Mouse (Mus musculus): ENCODE data around the gene Swsap1. TPM values are rescaled to one million over a fixed set of nuclear protein-coding genes. Genes with fewer than 3 reads are reported as not detected.

The Swsap1 gene
- polyA plus RNA-seq, 1 experiment from 2014 or later, result 4.8 TPM

DNA sequence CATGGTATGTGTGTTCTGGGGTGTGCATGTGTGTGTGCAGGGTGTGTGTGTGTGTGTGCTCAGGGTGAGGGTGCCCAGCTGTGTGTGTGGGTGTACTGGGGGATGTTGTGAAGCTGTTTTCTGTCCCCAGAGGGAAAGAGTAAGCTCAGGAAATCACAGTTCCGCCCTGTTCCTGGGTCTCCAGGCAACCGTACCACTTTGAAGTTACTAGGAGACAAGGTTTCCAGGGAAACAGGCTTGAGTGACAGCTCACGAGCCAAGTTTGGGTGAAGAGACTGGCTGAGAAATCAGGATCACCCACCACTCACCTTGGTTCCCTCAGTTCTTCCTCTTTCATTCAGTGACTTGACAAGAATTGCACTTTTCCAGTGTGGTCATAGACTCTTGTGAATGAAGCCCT, 2.0 kb upstream of the Swsap1 start:
- no peak overlapping the region for H3K9ac ChIP-seq
- no peak overlapping the region for H3K4me2 ChIP-seq
- peaks cover 4% of the 10 kb centered on the region; the same call in 1 of the 2 replicates for H3K4me1 ChIP-seq (replicated peaks)
- no peak overlapping the region for H3K4me3 ChIP-seq
- no peaks in the 10 kb centered on the region for H3K9me3 ChIP-seq (replicated peaks)
- WGBS, result 13% methylated on average over 3 of the region's 3 CpGs
- no peak overlapping the region for H3K27ac ChIP-seq (ENCODE audit: poor library complexity, severe bottlenecking)
- peaks cover 14% of the 10 kb centered on the region for H3K27me3 ChIP-seq (replicated peaks)
- ATAC-seq (ENCODE audit: insufficient number of reproducible peaks, low FRiP score), result no peak
- peaks cover 10% of the 10 kb centered on the region; the same call in 1 of the 2 replicates for H3K36me3 ChIP-seq

GRCm38 (mm10) chr9:21954635-21955034, 920 bp upstream of the Swsap1 start:
- H3K36me3 ChIP-seq, result peaks cover 18% of the 10 kb centered on the region
- no peak overlapping the region for H3K4me3 ChIP-seq
- H3K9ac ChIP-seq, result no peak overlapping the region
- no peak overlapping the region for H3K27ac ChIP-seq (ENCODE audit: poor library complexity, severe bottlenecking)
- ATAC-seq (ENCODE audit: insufficient number of reproducible peaks, low FRiP score), result no peak
- H3K4me2 ChIP-seq, result no peak overlapping the region
- peaks cover 4% of the 10 kb centered on the region; the same call in 1 of the 2 replicates for H3K4me1 ChIP-seq (replicated peaks)
- no peaks in the 10 kb centered on the region for H3K9me3 ChIP-seq (replicated peaks)
- 75% methylated on average over 3 of the region's 3 CpGs for WGBS
- peaks cover 11% of the 10 kb centered on the region for H3K27me3 ChIP-seq (replicated peaks)

- peak overlapping the region; percentile 80 for H3K9ac ChIP-seq
- H3K4me1 ChIP-seq (replicated peaks), result peaks cover 4% of the 10 kb centered on the region; the same call in 1 of the 2 replicates
- peak overlapping the region; percentile 91; the same call in 1 of the 2 replicates for H3K27ac ChIP-seq (ENCODE audit: poor library complexity, severe bottlenecking)
- H3K9me3 ChIP-seq (replicated peaks), result no peaks in the 10 kb centered on the region
- peaks cover 18% of the 10 kb centered on the region for H3K36me3 ChIP-seq
- 2% methylated on average over 18 of the region's 18 CpGs for WGBS
- H3K4me2 ChIP-seq, result peak overlapping the region; percentile 77
- peaks cover 14% of the 10 kb centered on the region for H3K27me3 ChIP-seq (replicated peaks)
- peak; percentile 71 for ATAC-seq (ENCODE audit: insufficient number of reproducible peaks, low FRiP score)
- H3K4me3 ChIP-seq, result peak overlapping the region; percentile 82
Observed at GRCm38 (mm10) chr9:21955225-21955569, 358 bp upstream of the Swsap1 start.

DNA sequence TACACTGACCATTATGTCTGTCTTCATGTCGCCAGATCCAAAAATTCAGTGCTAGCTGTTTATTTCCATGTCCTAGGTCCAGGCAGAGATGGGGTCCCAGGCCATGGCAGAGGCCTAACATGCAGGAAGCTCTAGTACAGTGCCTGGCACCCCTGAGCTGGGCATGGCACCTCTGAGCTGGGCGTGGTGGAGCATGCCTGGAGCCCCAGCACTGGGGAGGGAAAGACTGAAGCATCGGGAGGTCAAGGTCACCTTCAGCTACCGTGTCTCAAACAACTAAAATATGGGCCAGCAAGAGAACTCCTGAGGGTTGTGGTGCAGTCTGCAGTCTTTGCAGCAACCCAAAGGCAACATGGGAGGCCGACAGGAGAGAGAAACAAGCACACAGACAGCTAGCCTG, 2.8 kb downstream of the Swsap1 start:
- H3K4me1 ChIP-seq (replicated peaks), result peaks cover 32% of the 10 kb centered on the region
- peaks cover 26% of the 10 kb centered on the region for H3K27me3 ChIP-seq (replicated peaks)
- no peak for ATAC-seq (ENCODE audit: insufficient number of reproducible peaks, low FRiP score)
- no peaks in the 10 kb centered on the region for H3K9me3 ChIP-seq (replicated peaks)
- H3K27ac ChIP-seq (ENCODE audit: poor library complexity, severe bottlenecking), result no peak overlapping the region
- no peak overlapping the region for H3K9ac ChIP-seq
- 68% methylated on average over 5 of the region's 5 CpGs for WGBS
- no peak overlapping the region for H3K4me2 ChIP-seq
- H3K4me3 ChIP-seq, result no peak overlapping the region
- peaks cover 18% of the 10 kb centered on the region for H3K36me3 ChIP-seq

- 87% methylated on average over 7 of the region's 7 CpGs for WGBS
- peaks cover 26% of the 10 kb centered on the region for H3K27me3 ChIP-seq (replicated peaks)
- no peak overlapping the region for H3K4me2 ChIP-seq
- no peak overlapping the region for H3K9ac ChIP-seq
- H3K36me3 ChIP-seq, result peaks cover 18% of the 10 kb centered on the region
- H3K9me3 ChIP-seq (replicated peaks), result no peaks in the 10 kb centered on the region
- H3K4me1 ChIP-seq (replicated peaks), result peaks cover 40% of the 10 kb centered on the region
- no peak for ATAC-seq (ENCODE audit: insufficient number of reproducible peaks, low FRiP score)
- H3K27ac ChIP-seq (ENCODE audit: poor library complexity, severe bottlenecking), result no peak overlapping the region
- H3K4me3 ChIP-seq, result no peak overlapping the region
Observed at GRCm38 (mm10) chr9:21959244-21959643, 3.7 kb downstream of the Swsap1 start.

GRCm38 (mm10) chr9:21960135-21960534, 4.6 kb downstream of the Swsap1 start:
- Histone ChIP-seq H3K4me1 (replicated peaks) (peaks cover 40% of the 10 kb centered on the region), H3K36me3 (peaks cover 18% of the 10 kb centered on the region), H3K9me3 (replicated peaks) (no peaks in the 10 kb centered on the region), H3K4me3 (peak overlapping the region; percentile 55; the same call in 1 of the 2 replicates), H3K27me3 (replicated peaks) (peaks cover 26% of the 10 kb centered on the region), H3K27ac (ENCODE audit: poor library complexity, severe bottlenecking) (no peak overlapping the region), H3K9ac (no peak overlapping the region), H3K4me2 (peak overlapping the region; percentile 92)
- 53% methylated on average over 9 of the region's 9 CpGs for WGBS
- no peak for ATAC-seq (ENCODE audit: insufficient number of reproducible peaks, low FRiP score)

DNA sequence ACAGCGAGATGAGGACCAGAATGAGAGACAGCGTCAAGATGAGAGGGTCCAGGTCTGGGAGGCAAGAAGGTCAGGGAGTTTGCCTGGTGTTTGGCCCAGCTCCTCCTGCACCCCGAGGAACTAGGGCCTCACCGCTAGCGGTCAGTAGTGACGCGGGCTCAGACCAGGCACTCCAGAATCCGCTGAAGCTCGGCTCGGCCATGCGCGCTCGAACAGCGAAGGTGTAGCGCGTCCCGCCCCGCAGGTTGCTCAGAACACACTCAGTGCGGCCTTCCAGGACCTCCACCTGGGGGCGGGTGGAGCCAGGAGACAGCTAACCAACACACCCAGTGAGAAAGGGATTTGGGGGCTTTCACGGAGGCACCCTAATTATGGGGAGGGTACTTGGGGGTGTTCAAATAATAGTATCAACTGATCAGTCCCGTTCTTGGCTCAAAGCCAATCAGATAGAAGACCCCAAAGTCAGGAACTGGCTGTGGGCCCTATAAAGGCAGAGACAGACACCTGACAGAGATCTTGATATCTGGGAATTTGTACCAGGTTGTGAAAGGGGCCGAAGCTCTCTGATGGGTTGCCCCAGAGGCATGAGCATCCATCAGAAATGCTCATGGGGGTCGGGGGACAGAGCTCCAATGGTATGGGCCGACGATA, 5.1 kb downstream of the Swsap1 start:
- Histone ChIP-seq H3K27me3 (replicated peaks) (peaks cover 26% of the 10 kb centered on the region), H3K9me3 (replicated peaks) (no peaks in the 10 kb centered on the region), H3K36me3 (peaks cover 18% of the 10 kb centered on the region), H3K27ac (ENCODE audit: poor library complexity, severe bottlenecking) (no peak overlapping the region), H3K9ac (no peak overlapping the region), H3K4me3 (peak overlapping the region; percentile 55), H3K4me2 (peak overlapping the region; percentile 92), H3K4me1 (replicated peaks) (peaks cover 40% of the 10 kb centered on the region)
- WGBS, result 19% methylated on average over 26 of the region's 26 CpGs
- ATAC-seq (ENCODE audit: insufficient number of reproducible peaks, low FRiP score), result no peak

- H3K9ac ChIP-seq, result peak overlapping the region; percentile 49
- H3K4me1 ChIP-seq (replicated peaks), result peaks cover 40% of the 10 kb centered on the region
- H3K36me3 ChIP-seq, result peaks cover 18% of the 10 kb centered on the region
- WGBS, result 3% methylated on average over 35 of the region's 35 CpGs
- H3K27me3 ChIP-seq (replicated peaks), result peaks cover 26% of the 10 kb centered on the region
- H3K9me3 ChIP-seq (replicated peaks), result no peaks in the 10 kb centered on the region
- H3K4me3 ChIP-seq, result peak overlapping the region; percentile 55
- no peak for ATAC-seq (ENCODE audit: insufficient number of reproducible peaks, low FRiP score)
- peak overlapping the region; percentile 92 for H3K4me2 ChIP-seq
- no peak overlapping the region for H3K27ac ChIP-seq (ENCODE audit: poor library complexity, severe bottlenecking)
Observed at GRCm38 (mm10) chr9:21961366-21961980, 5.9 kb downstream of the Swsap1 start.

- Histone ChIP-seq H3K27ac (ENCODE audit: poor library complexity, severe bottlenecking) (peak overlapping the region; percentile 61), H3K4me3 (peak overlapping the region; percentile 55), H3K9ac (peak overlapping the region; percentile 49), H3K27me3 (replicated peaks) (peaks cover 26% of the 10 kb centered on the region), H3K4me1 (replicated peaks) (peaks cover 40% of the 10 kb centered on the region), H3K4me2 (peak overlapping the region; percentile 92), H3K36me3 (peaks cover 18% of the 10 kb centered on the region), H3K9me3 (replicated peaks) (no peaks in the 10 kb centered on the region)
- under 1% methylated on average over 15 of the region's 15 CpGs for WGBS
- no peak for ATAC-seq (ENCODE audit: insufficient number of reproducible peaks, low FRiP score)
Observed at GRCm38 (mm10) chr9:21962010-21962409, 6.5 kb downstream of the Swsap1 start.

- Histone ChIP-seq H3K27me3 (replicated peaks) (peaks cover 26% of the 10 kb centered on the region), H3K9me3 (replicated peaks) (no peaks in the 10 kb centered on the region), H3K9ac (peak overlapping the region; percentile 49), H3K4me2 (peak overlapping the region; percentile 92), H3K36me3 (peaks cover 14% of the 10 kb centered on the region), H3K27ac (ENCODE audit: poor library complexity, severe bottlenecking) (peak overlapping the region; percentile 61), H3K4me3 (peak overlapping the region; percentile 55), H3K4me1 (replicated peaks) (peaks cover 40% of the 10 kb centered on the region)
- peak; percentile 91 for ATAC-seq (ENCODE audit: insufficient number of reproducible peaks, low FRiP score)
- WGBS, result 2% methylated on average over 34 of the region's 34 CpGs
Observed at GRCm38 (mm10) chr9:21962416-21963059, 7.0 kb downstream of the Swsap1 start.

DNA sequence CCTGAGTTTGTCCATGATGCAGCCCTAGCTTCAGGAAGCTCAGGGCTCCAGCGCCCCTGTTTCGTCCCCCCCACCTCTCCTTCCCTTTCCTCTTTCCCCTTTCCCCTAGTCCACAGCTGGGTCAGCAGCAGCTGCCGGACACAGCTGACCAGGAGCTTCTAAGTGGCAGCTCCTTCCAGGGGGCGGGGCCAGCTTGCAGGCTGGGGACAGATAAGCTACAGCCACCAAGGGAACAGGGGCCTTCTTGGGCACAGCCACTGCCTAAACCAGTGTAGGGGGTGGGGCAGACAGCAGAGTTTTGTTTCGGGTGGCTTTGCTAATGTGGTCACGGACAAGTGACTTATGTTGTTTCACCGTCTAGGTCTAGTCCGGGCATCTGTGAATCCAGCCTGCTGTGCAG, 7.9 kb downstream of the Swsap1 start, which contains the start of gene Epor:
TSS of gene Epor (minus strand) at position 90 of the 400 bp plus-strand sequence.
- Histone ChIP-seq H3K4me1 (replicated peaks) (peaks cover 38% of the 10 kb centered on the region), H3K9me3 (replicated peaks) (no peaks in the 10 kb centered on the region), H3K9ac (peak within 1 kb of the TSS; percentile 49), H3K4me3 (peak within 1 kb of the TSS; percentile 55), H3K27me3 (replicated peaks) (peaks cover 26% of the 10 kb centered on the region), H3K36me3 (peaks cover 10% of the 10 kb centered on the region), H3K27ac (ENCODE audit: poor library complexity, severe bottlenecking) (peak within 1 kb of the TSS; percentile 61), H3K4me2 (peak within 1 kb of the TSS; percentile 92)
- WGBS, result 5% methylated on average over 8 of the region's 8 CpGs
- ATAC-seq (ENCODE audit: insufficient number of reproducible peaks, low FRiP score), result peak; percentile 89

Data from heart, embryonic 12.5 days (tissue).